Mouse (Mus musculus): Measurements from ENCODE around the gene Dpp10. TPM values are rescaled to one million over a fixed set of nuclear protein-coding genes. Genes with fewer than 3 reads are reported as not detected.

The Dpp10 gene
- polyA plus RNA-seq, 1 experiment from 2014 or later: 0.04 TPM

DNA sequence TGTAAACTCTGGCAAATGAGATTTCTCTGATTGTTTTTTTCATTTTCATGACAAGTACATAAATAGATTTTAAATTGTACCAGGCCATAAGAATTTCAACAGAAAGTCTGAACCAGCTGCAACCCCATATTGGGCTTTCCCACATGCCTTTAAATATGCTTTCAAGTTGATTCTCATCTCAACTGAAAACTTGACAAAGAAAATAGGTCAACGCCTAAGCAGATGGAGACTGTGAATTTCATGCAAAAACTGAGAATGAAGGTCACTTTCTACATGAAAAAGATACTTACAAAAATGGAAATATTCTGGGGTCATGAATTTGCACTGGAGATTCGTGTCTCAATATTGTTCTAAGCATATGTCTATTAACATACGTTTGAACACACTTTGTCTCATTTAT is 417.1 kb downstream of the Dpp10 start:
- H3K4me1 ChIP-seq: no peaks in the 10 kb centered on the region
- H3K4me2 ChIP-seq: no peak overlapping the region
- H3K27me3 ChIP-seq (replicated peaks): no peaks in the 10 kb centered on the region
- ATAC-seq (ENCODE audit: extremely low read depth, insufficient number of reproducible peaks, low FRiP score, low TSS enrichment): no peak
- H3K9ac ChIP-seq: no peak overlapping the region
- H3K9me3 ChIP-seq: no peaks in the 10 kb centered on the region
- WGBS: 69% methylated on average over 3 of the region's 3 CpGs
- H3K36me3 ChIP-seq: no peaks in the 10 kb centered on the region
- no peak overlapping the region for H3K27ac ChIP-seq (replicated peaks)
- H3K4me3 ChIP-seq: no peak overlapping the region

- H3K36me3 ChIP-seq: no peaks in the 10 kb centered on the region
- H3K4me1 ChIP-seq: no peaks in the 10 kb centered on the region
- H3K4me3 ChIP-seq: no peak overlapping the region
- H3K9me3 ChIP-seq: no peaks in the 10 kb centered on the region
- H3K27me3 ChIP-seq (replicated peaks): no peaks in the 10 kb centered on the region
- no peak overlapping the region for H3K9ac ChIP-seq
- no peak for ATAC-seq (ENCODE audit: extremely low read depth, insufficient number of reproducible peaks, low FRiP score, low TSS enrichment)
- no peak overlapping the region for H3K27ac ChIP-seq (replicated peaks)
- H3K4me2 ChIP-seq: no peak overlapping the region
Observed at GRCm38 (mm10) chr1:123584857-123585256, 460.5 kb downstream of the Dpp10 start.

GRCm38 (mm10) chr1:123580112-123580511 is 465.2 kb downstream of the Dpp10 start:
- no peaks in the 10 kb centered on the region for H3K27me3 ChIP-seq (replicated peaks)
- no peaks in the 10 kb centered on the region for H3K9me3 ChIP-seq
- no peak overlapping the region for H3K4me3 ChIP-seq
- ATAC-seq (ENCODE audit: extremely low read depth, insufficient number of reproducible peaks, low FRiP score, low TSS enrichment): no peak
- no peaks in the 10 kb centered on the region for H3K4me1 ChIP-seq
- 78% methylated on average over 2 of the region's 2 CpGs for WGBS
- H3K27ac ChIP-seq (replicated peaks): no peak overlapping the region
- H3K9ac ChIP-seq: no peak overlapping the region
- H3K4me2 ChIP-seq: no peak overlapping the region
- no peaks in the 10 kb centered on the region for H3K36me3 ChIP-seq

DNA sequence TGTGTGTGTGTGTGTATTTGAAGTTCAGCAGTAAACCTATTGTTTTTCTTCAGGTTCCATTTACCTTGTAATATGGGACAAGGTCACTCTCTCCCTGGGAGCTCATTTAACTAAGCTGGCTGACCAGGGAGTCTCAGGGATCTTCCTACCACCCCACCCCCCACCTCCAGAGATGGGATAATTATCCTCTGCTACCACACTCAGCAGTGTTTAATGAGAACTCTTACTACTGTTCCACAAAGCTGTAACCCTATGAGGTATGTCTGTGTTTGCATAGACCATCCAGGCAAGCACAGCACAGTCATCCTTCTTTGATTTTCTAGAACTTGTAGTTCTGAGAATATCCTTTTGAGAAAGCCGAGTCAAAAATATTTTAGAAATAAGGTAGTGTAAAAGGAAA is 471.6 kb downstream of the Dpp10 start:
- no peaks in the 10 kb centered on the region for H3K27me3 ChIP-seq (replicated peaks)
- no peak overlapping the region for H3K27ac ChIP-seq (replicated peaks)
- H3K4me3 ChIP-seq: no peak overlapping the region
- no peak overlapping the region for H3K9ac ChIP-seq
- H3K4me1 ChIP-seq: no peaks in the 10 kb centered on the region
- H3K36me3 ChIP-seq: no peaks in the 10 kb centered on the region
- H3K4me2 ChIP-seq: no peak overlapping the region
- no peaks in the 10 kb centered on the region for H3K9me3 ChIP-seq
- no peak for ATAC-seq (ENCODE audit: extremely low read depth, insufficient number of reproducible peaks, low FRiP score, low TSS enrichment)
- 76% methylated on average over 1 of the region's 1 CpGs for WGBS

GRCm38 (mm10) chr1:123542496-123542895 is 502.9 kb downstream of the Dpp10 start:
- Histone ChIP-seq H3K27me3 (replicated peaks) (no peaks in the 10 kb centered on the region), H3K27ac (replicated peaks) (no peak overlapping the region), H3K4me3 (no peak overlapping the region), H3K9ac (no peak overlapping the region), H3K36me3 (no peaks in the 10 kb centered on the region), H3K4me2 (no peak overlapping the region), H3K4me1 (no peaks in the 10 kb centered on the region), H3K9me3 (no peaks in the 10 kb centered on the region; the same call in 1 of the 2 replicates)
- WGBS: 83% methylated on average over 1 of the region's 1 CpGs
- ATAC-seq (ENCODE audit: extremely low read depth, insufficient number of reproducible peaks, low FRiP score, low TSS enrichment): no peak

DNA sequence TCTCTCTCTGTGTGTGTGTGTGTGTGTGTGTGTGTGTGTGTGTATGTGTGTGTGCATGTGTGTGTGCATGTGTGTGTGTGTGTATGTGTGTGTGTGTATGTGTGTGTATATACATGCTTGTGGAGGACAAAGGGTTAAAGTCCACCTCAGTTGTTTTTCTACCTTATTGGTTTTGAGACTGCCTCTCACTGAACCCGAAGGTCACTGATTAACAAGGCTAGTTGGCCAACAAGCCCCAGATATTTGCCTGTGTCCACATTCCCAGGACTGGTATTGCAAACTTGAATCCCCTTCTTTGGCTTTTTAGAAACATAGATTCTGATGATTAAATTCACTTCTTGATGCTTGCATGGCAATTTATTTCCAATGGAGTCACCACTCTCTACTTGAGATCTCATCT is 577.6 kb downstream of the Dpp10 start:
- H3K36me3 ChIP-seq: no peaks in the 10 kb centered on the region
- no peak for ATAC-seq (ENCODE audit: extremely low read depth, insufficient number of reproducible peaks, low FRiP score, low TSS enrichment)
- H3K27me3 ChIP-seq (replicated peaks): no peaks in the 10 kb centered on the region
- no peak overlapping the region for H3K4me3 ChIP-seq
- H3K9ac ChIP-seq: no peak overlapping the region
- no peaks in the 10 kb centered on the region for H3K9me3 ChIP-seq
- H3K4me2 ChIP-seq: no peak overlapping the region
- no peak overlapping the region for H3K27ac ChIP-seq (replicated peaks)
- H3K4me1 ChIP-seq: no peaks in the 10 kb centered on the region
- WGBS: 26% methylated on average over 1 of the region's 1 CpGs

- no peaks in the 10 kb centered on the region for H3K36me3 ChIP-seq
- no peak overlapping the region for H3K9ac ChIP-seq
- WGBS: 39% methylated on average over 1 of the region's 1 CpGs
- H3K27me3 ChIP-seq (replicated peaks): no peaks in the 10 kb centered on the region
- H3K4me3 ChIP-seq: no peak overlapping the region
- ATAC-seq (ENCODE audit: extremely low read depth, insufficient number of reproducible peaks, low FRiP score, low TSS enrichment): no peak
- H3K4me1 ChIP-seq: no peaks in the 10 kb centered on the region
- H3K27ac ChIP-seq (replicated peaks): no peak overlapping the region
- H3K9me3 ChIP-seq: no peaks in the 10 kb centered on the region
- H3K4me2 ChIP-seq: no peak overlapping the region
Observed at GRCm38 (mm10) chr1:123414163-123414562, 631.2 kb downstream of the Dpp10 start.

- no peak for ATAC-seq (ENCODE audit: extremely low read depth, insufficient number of reproducible peaks, low FRiP score, low TSS enrichment)
- WGBS: 67% methylated on average over 2 of the region's 2 CpGs
- no peaks in the 10 kb centered on the region for H3K27me3 ChIP-seq (replicated peaks)
Observed at GRCm38 (mm10) chr1:123351300-123351699, 694.1 kb downstream of the Dpp10 start.

GRCm38 (mm10) chr1:123337877-123338276 is 707.5 kb downstream of the Dpp10 start:
- WGBS: 37% methylated on average over 1 of the region's 1 CpGs
- ATAC-seq (ENCODE audit: extremely low read depth, insufficient number of reproducible peaks, low FRiP score, low TSS enrichment): no peak
- Histone ChIP-seq H3K9me3 (peaks cover 5% of the 10 kb centered on the region; the same call in 1 of the 2 replicates), H3K36me3 (no peaks in the 10 kb centered on the region), H3K27me3 (replicated peaks) (no peaks in the 10 kb centered on the region), H3K4me3 (no peak overlapping the region), H3K27ac (replicated peaks) (no peak overlapping the region), H3K4me2 (no peak overlapping the region), H3K4me1 (no peaks in the 10 kb centered on the region), H3K9ac (no peak overlapping the region)

More at GRCm38 (mm10) chr1:123351300-123351699, 694.1 kb downstream of the Dpp10 start:
- Histone ChIP-seq H3K4me1 (no peaks in the 10 kb centered on the region), H3K9ac (no peak overlapping the region), H3K4me3 (no peak overlapping the region), H3K36me3 (no peaks in the 10 kb centered on the region), H3K27ac (replicated peaks) (no peak overlapping the region), H3K4me2 (no peak overlapping the region), H3K9me3 (no peaks in the 10 kb centered on the region)

DNA sequence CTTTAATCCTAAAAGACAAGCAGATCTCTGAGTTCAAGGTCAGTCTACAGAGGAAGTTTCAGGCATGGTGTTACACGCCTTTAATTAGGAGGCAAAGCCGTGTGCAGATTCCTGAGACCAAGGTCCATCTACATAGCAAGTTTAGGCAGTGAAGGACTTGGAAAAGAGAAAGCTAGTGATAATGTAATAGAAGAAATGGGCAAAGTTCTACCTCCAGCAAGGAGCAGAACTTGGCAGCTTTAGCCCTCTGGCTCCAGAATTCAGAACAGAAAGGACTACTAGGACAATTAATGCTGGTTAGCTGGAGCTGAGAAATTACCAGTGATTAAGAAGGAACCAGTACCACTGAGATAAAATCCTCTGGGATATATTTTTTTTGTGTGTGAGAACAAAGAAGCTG is 728.5 kb downstream of the Dpp10 start:
- Histone ChIP-seq H3K4me2 (no peak overlapping the region), H3K27me3 (replicated peaks) (no peaks in the 10 kb centered on the region), H3K36me3 (no peaks in the 10 kb centered on the region), H3K4me3 (no peak overlapping the region), H3K27ac (replicated peaks) (no peak overlapping the region), H3K4me1 (no peaks in the 10 kb centered on the region), H3K9ac (no peak overlapping the region), H3K9me3 (no peaks in the 10 kb centered on the region)
- WGBS: 82% methylated on average over 2 of the region's 2 CpGs
- ATAC-seq (ENCODE audit: extremely low read depth, insufficient number of reproducible peaks, low FRiP score, low TSS enrichment): no peak
